Mouse (Mus musculus): ENCODE data around the gene Zfp386.

Gene Zfp386

GRCm38 (mm10) chr12:116047440-116048377, at the start of gene Zfp386:
Gene Zfp386 (plus strand): TSS chr12:116047724.
- TF ChIP-seq GATA4 (IDR thresholded peaks at IDR 0.05; ENCODE audit: insufficient replicate concordance, low read length) = peak; percentile 60; the same call in 1 of the 2 replicates

- TF ChIP-seq GATA4 (IDR thresholded peaks at IDR 0.05; ENCODE audit: insufficient replicate concordance, low read length) = no peak
Observed at GRCm38 (mm10) chr12:116010812-116011211, 36.7 kb upstream of the Zfp386 start.

GRCm38 (mm10) chr12:116028095-116028494, 19.4 kb upstream of the Zfp386 start:
- no peak for TF ChIP-seq GATA4 (IDR thresholded peaks at IDR 0.05; ENCODE audit: insufficient replicate concordance, low read length)

- TF ChIP-seq GATA4 (IDR thresholded peaks at IDR 0.05; ENCODE audit: insufficient replicate concordance, low read length) = no peak
Observed at GRCm38 (mm10) chr12:116035346-116035745, 12.2 kb upstream of the Zfp386 start.

GRCm38 (mm10) chr12:116044785-116045184, 2.7 kb upstream of the Zfp386 start:
- no peak for TF ChIP-seq GATA4 (IDR thresholded peaks at IDR 0.05; ENCODE audit: insufficient replicate concordance, low read length)

- TF ChIP-seq GATA4 (IDR thresholded peaks at IDR 0.05; ENCODE audit: insufficient replicate concordance, low read length) = no peak
Observed at GRCm38 (mm10) chr12:116048766-116049165, 1.2 kb downstream of the Zfp386 start.

- TF ChIP-seq GATA4 (IDR thresholded peaks at IDR 0.05; ENCODE audit: insufficient replicate concordance, low read length) = no peak
Observed at GRCm38 (mm10) chr12:116049236-116049635, 1.7 kb downstream of the Zfp386 start.

GRCm38 (mm10) chr12:116049701-116050100, 2.2 kb downstream of the Zfp386 start:
- TF ChIP-seq GATA4 (IDR thresholded peaks at IDR 0.05; ENCODE audit: insufficient replicate concordance, low read length) = no peak

GRCm38 (mm10) chr12:116054342-116054741, 6.8 kb downstream of the Zfp386 start:
- no peak for TF ChIP-seq GATA4 (IDR thresholded peaks at IDR 0.05; ENCODE audit: insufficient replicate concordance, low read length)

GRCm38 (mm10) chr12:116056112-116056511, 8.6 kb downstream of the Zfp386 start:
- TF ChIP-seq GATA4 (IDR thresholded peaks at IDR 0.05; ENCODE audit: insufficient replicate concordance, low read length) = no peak

GRCm38 (mm10) chr12:116061561-116062193, 14.2 kb downstream of the Zfp386 start:
- no peak for TF ChIP-seq GATA4 (IDR thresholded peaks at IDR 0.05; ENCODE audit: insufficient replicate concordance, low read length)

GRCm38 (mm10) chr12:116062194-116062583, 14.7 kb downstream of the Zfp386 start:
- no peak for TF ChIP-seq GATA4 (IDR thresholded peaks at IDR 0.05; ENCODE audit: insufficient replicate concordance, low read length)

GRCm38 (mm10) chr12:116063020-116063419, 15.5 kb downstream of the Zfp386 start:
- TF ChIP-seq GATA4 (IDR thresholded peaks at IDR 0.05; ENCODE audit: insufficient replicate concordance, low read length) = no peak

- TF ChIP-seq GATA4 (IDR thresholded peaks at IDR 0.05; ENCODE audit: insufficient replicate concordance, low read length) = no peak
Observed at GRCm38 (mm10) chr12:116071023-116071422, 23.5 kb downstream of the Zfp386 start.

GRCm38 (mm10) chr12:116077074-116077854, 29.7 kb downstream of the Zfp386 start, which contains the start of gene Vipr2:
Gene Vipr2 (plus strand): TSS chr12:116077726.
- TF ChIP-seq GATA4 (IDR thresholded peaks at IDR 0.05; ENCODE audit: insufficient replicate concordance, low read length) = no peak
